8 mouse cellular contexts compared by ENCODE assay signal in the genomic region with DNA sequence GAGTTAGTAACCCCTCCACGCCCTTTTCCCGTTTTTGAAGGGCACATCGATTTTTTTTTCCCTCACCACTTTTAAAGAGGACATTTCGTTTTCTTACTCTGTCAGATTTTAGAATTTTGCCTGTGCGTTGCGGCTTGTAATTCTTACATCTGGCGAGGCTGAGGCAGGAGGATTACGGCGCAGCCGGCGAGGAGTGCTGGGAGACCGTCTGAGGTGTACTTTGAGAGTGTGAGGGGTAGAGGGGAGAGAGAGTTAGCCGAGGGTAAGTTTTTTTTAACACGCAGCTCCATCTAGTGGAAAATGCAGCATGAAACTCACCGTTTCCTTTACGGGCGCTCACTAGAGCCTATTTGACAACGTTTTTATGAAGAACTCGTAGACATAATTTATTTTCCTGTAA. TPM values are rescaled to one million over a fixed set of nuclear protein-coding genes. Genes with fewer than 3 reads are reported as not detected.
DNase-seq lines count a peak whose midpoint lies in the region; ATAC-seq and TF ChIP-seq lines count a peak whose summit lies in the region.

No protein-coding gene starts in this region.

- H3K36me3 ChIP-seq in C2C12 (ENCODE audit: control insufficient read depth, insufficient read depth): no peaks in the 10 kb centered on the region
- H3K36me3 ChIP-seq in embryonic facial prominence, embryonic 15.5 days: peaks cover 28% of the 10 kb centered on the region
- peaks cover 17% of the 10 kb centered on the region for H3K36me3 ChIP-seq in heart, embryonic 10.5 days
- H3K36me3 ChIP-seq in midbrain, postnatal 0 days (ENCODE audit: insufficient read depth, low read length): peaks cover 14% of the 10 kb centered on the region; the same call in 1 of the 2 replicates

- peak; percentile 84 for ATAC-seq in embryonic facial prominence, embryonic 15.5 days (ENCODE audit: insufficient number of reproducible peaks, low FRiP score, low TSS enrichment, low read depth)
- peak; percentile 74 for ATAC-seq in midbrain, postnatal 0 days (ENCODE audit: low FRiP score)

- H3K79me2 ChIP-seq in C2C12 (ENCODE audit: control insufficient read depth, insufficient read depth): no peaks in the 10 kb centered on the region

- peak overlapping the region; percentile 83 for H3ac ChIP-seq in C2C12 (ENCODE audit: control insufficient read depth, insufficient read length, low read depth)

- TF ChIP-seq CTCF in C2C12 (IDR thresholded peaks at IDR 0.05; ENCODE audit: control insufficient read depth, insufficient read depth, insufficient read length): no peak
- TF ChIP-seq CTCF in bone marrow macrophage, adult 2 months (IDR thresholded peaks at IDR 0.05; ENCODE audit: low read depth, low read length): peak; percentile 42; the same call in 1 of the 2 replicates
- TF ChIP-seq CTCF in midbrain, postnatal 0 days (IDR thresholded peaks at IDR 0.05): peak; percentile 76

- H3K27me3 ChIP-seq in C2C12 (ENCODE audit: control insufficient read depth, insufficient read depth, insufficient read length): no peaks in the 10 kb centered on the region
- no peaks in the 10 kb centered on the region for H3K27me3 ChIP-seq in embryonic facial prominence, embryonic 15.5 days
- H3K27me3 ChIP-seq in heart, embryonic 10.5 days (ENCODE audit: insufficient read depth, poor library complexity, severe bottlenecking): no peaks in the 10 kb centered on the region
- no peaks in the 10 kb centered on the region for H3K27me3 ChIP-seq in midbrain, postnatal 0 days (ENCODE audit: insufficient read depth, low read length)

- DNase-seq in heart, embryonic 10.5 days (ENCODE audit: low spot score): peak; percentile 87
- DNase-seq in kidney, adult 9 months: peak; percentile 82
- DNase-seq in liver: peak; percentile 74
- DNase-seq in midbrain, postnatal 0 days (ENCODE audit: low spot score): peak; percentile 83
- peak; percentile 71 to 76 for DNase-seq in spleen, postnatal 10 days (ENCODE audit: low spot score in 2 of 2)

- TF ChIP-seq POLR2A in bone marrow macrophage, adult 2 months (IDR thresholded peaks at IDR 0.05; ENCODE audit: borderline replicate concordance, low read depth, low read length): no peak

- H3K79me3 ChIP-seq in C2C12 (ENCODE audit: low read depth): no peaks in the 10 kb centered on the region

- 2% methylated on average over 19 of the region's 19 CpGs for WGBS in embryonic facial prominence, embryonic 15.5 days
- WGBS in heart, embryonic 10.5 days: 4% methylated on average over 19 of the region's 19 CpGs
- 3% methylated on average over 19 of the region's 19 CpGs for WGBS in midbrain, postnatal 0 days

- H3K4me3 ChIP-seq in C2C12 (ENCODE audit: insufficient read depth, poor library complexity, severe bottlenecking): peak overlapping the region; percentile 55
- peak overlapping the region; percentile 69 for H3K4me3 ChIP-seq in bone marrow macrophage, adult 2 months (ENCODE audit: insufficient read depth, low read length)
- peak overlapping the region; percentile 64 for H3K4me3 ChIP-seq in embryonic facial prominence, embryonic 15.5 days (replicated peaks)
- peak overlapping the region; percentile 80 for H3K4me3 ChIP-seq in heart, embryonic 10.5 days
- H3K4me3 ChIP-seq in midbrain, postnatal 0 days (ENCODE audit: low read depth, low read length): peak overlapping the region; percentile 56

- H3K27ac ChIP-seq in bone marrow macrophage, adult 2 months (ENCODE audit: insufficient read depth, low read depth, low read length): peak overlapping the region; percentile 90
- peak overlapping the region; percentile 94 for H3K27ac ChIP-seq in embryonic facial prominence, embryonic 15.5 days (replicated peaks)
- peak overlapping the region; percentile 96 for H3K27ac ChIP-seq in heart, embryonic 10.5 days
- H3K27ac ChIP-seq in midbrain, postnatal 0 days (ENCODE audit: low read depth, low read length): peak overlapping the region; percentile 88

- H3K4me2 ChIP-seq in embryonic facial prominence, embryonic 15.5 days (replicated peaks): peak overlapping the region; percentile 53
- H3K4me2 ChIP-seq in midbrain, postnatal 0 days (ENCODE audit: low read depth, low read length, poor library complexity, severe bottlenecking): peak overlapping the region; percentile 54

- H3K4me1 ChIP-seq in bone marrow macrophage, adult 2 months (ENCODE audit: control insufficient read depth, insufficient read depth, low read length): no peaks in the 10 kb centered on the region; the same call in 1 of the 2 replicates
- H3K4me1 ChIP-seq in embryonic facial prominence, embryonic 15.5 days: no peaks in the 10 kb centered on the region
- H3K4me1 ChIP-seq in heart, embryonic 10.5 days: peaks cover 3% of the 10 kb centered on the region; the same call in 1 of the 2 replicates
- H3K4me1 ChIP-seq in midbrain, postnatal 0 days (ENCODE audit: insufficient read depth, low read length): no peaks in the 10 kb centered on the region

- H3K9me3 ChIP-seq in embryonic facial prominence, embryonic 15.5 days (replicated peaks): no peaks in the 10 kb centered on the region
- H3K9me3 ChIP-seq in heart, embryonic 10.5 days: no peaks in the 10 kb centered on the region
- no peaks in the 10 kb centered on the region for H3K9me3 ChIP-seq in midbrain, postnatal 0 days (ENCODE audit: low read length)

- H3K9ac ChIP-seq in embryonic facial prominence, embryonic 15.5 days: peak overlapping the region; percentile 56
- H3K9ac ChIP-seq in midbrain, postnatal 0 days (replicated peaks; ENCODE audit: low read length, poor library complexity, severe bottlenecking): peak overlapping the region; percentile 63

TF ChIP-seq in C2C12, 6 proteins besides CTCF, POLR2A, EP300 and RAD21:
- TF ChIP-seq MAX (IDR thresholded peaks at IDR 0.05): no peak
- TF ChIP-seq MYOG (IDR thresholded peaks at IDR 0.05; ENCODE audit: control insufficient read depth, extremely low read depth, insufficient read length): no peak
- TF ChIP-seq FOSL1 (IDR thresholded peaks at IDR 0.05; ENCODE audit: insufficient read depth, low read length, poor library complexity, severe bottlenecking): no peak
- TF ChIP-seq USF1 (IDR thresholded peaks at IDR 0.05; ENCODE audit: low read depth): no peak
- TF ChIP-seq MYOD1 (IDR thresholded peaks at IDR 0.05; ENCODE audit: control insufficient read depth, insufficient read length, low read depth): no peak
- no peak for TF ChIP-seq CEBPB (IDR thresholded peaks at IDR 0.05; ENCODE audit: low read depth)

RNA-seq across cellular contexts. Expression of a gene that starts 0.7 kb away (rescaled TPM):
- 41.0 TPM for polyA plus RNA-seq in C2C12 (2012; fragmentation: generic; extraction: Trizol)
- 55.0 and 57.0 TPM in 2 replicates for polyA plus RNA-seq in bone marrow macrophage, adult 2 months (2012; ENCODE audit: insufficient read depth, insufficient read length, missing spikeins)
- polyA plus RNA-seq in embryonic facial prominence, embryonic 15.5 days (2015; fragmentation: Nextera tagmentation; extraction: Ambion mirVana): 50.3 and 53.0 TPM in 2 replicates
- polyA plus RNA-seq in heart, embryonic 10.5 days (2016; fragmentation: Nextera tagmentation; extraction: Ambion mirVana): 52.3 and 54.2 TPM in 2 replicates
- 7.2 and 8.6 TPM in 2 replicates for total RNA-seq in midbrain, postnatal 0 days (2014; rRNA removed)
- 28.2 and 30.6 TPM in 2 replicates for polyA plus RNA-seq in midbrain, postnatal 0 days (2015; fragmentation: Nextera tagmentation; extraction: Ambion mirVana)

RNA-seq across cellular contexts. Expression of a gene that starts 13.4 kb away (rescaled TPM):
- 34.8 TPM for polyA plus RNA-seq in C2C12 (2012; fragmentation: generic; extraction: Trizol)
- 51.5 and 54.5 TPM in 2 replicates for polyA plus RNA-seq in bone marrow macrophage, adult 2 months (2012; ENCODE audit: insufficient read depth, insufficient read length, missing spikeins)
- 98.3 and 105 TPM in 2 replicates for polyA plus RNA-seq in embryonic facial prominence, embryonic 15.5 days (2015; fragmentation: Nextera tagmentation; extraction: Ambion mirVana)
- polyA plus RNA-seq in heart, embryonic 10.5 days (2016; fragmentation: Nextera tagmentation; extraction: Ambion mirVana): 61.3 and 69.5 TPM in 2 replicates
- total RNA-seq in midbrain, postnatal 0 days (2014; rRNA removed): 93.4 and 108 TPM in 2 replicates
- polyA plus RNA-seq in midbrain, postnatal 0 days (2015; fragmentation: Nextera tagmentation; extraction: Ambion mirVana): 137 and 142 TPM in 2 replicates

RNA-seq across cellular contexts. Expression of a gene that starts 34.9 kb away (rescaled TPM):
- polyA plus RNA-seq in C2C12 (2012; fragmentation: generic; extraction: Trizol): 15.8 TPM
- polyA plus RNA-seq in bone marrow macrophage, adult 2 months (2012; ENCODE audit: insufficient read depth, insufficient read length, missing spikeins): 46.8 and 50.4 TPM in 2 replicates
- 59.5 and 60.3 TPM in 2 replicates for polyA plus RNA-seq in embryonic facial prominence, embryonic 15.5 days (2015; fragmentation: Nextera tagmentation; extraction: Ambion mirVana)
- 61.1 and 61.3 TPM in 2 replicates for polyA plus RNA-seq in heart, embryonic 10.5 days (2016; fragmentation: Nextera tagmentation; extraction: Ambion mirVana)
- total RNA-seq in midbrain, postnatal 0 days (2014; rRNA removed): 164 and 177 TPM in 2 replicates
- polyA plus RNA-seq in midbrain, postnatal 0 days (2015; fragmentation: Nextera tagmentation; extraction: Ambion mirVana): 58.4 and 62.8 TPM in 2 replicates

RNA-seq across cellular contexts. Expression of a gene that starts 56.5 kb away (rescaled TPM):
- 0.05 TPM for polyA plus RNA-seq in C2C12 (2012; fragmentation: generic; extraction: Trizol)
- polyA plus RNA-seq in bone marrow macrophage, adult 2 months (2012; ENCODE audit: insufficient read depth, insufficient read length, missing spikeins): not detected in 2 replicates
- 0.17 TPM in 1 of 2 replicates, not detected in the other for polyA plus RNA-seq in embryonic facial prominence, embryonic 15.5 days (2015; fragmentation: Nextera tagmentation; extraction: Ambion mirVana)
- 0.10 TPM in 1 of 2 replicates, not detected in the other for polyA plus RNA-seq in heart, embryonic 10.5 days (2016; fragmentation: Nextera tagmentation; extraction: Ambion mirVana)
- not detected in 2 replicates for total RNA-seq in midbrain, postnatal 0 days (2014; rRNA removed)
- 0.29 and 0.30 TPM in 2 replicates for polyA plus RNA-seq in midbrain, postnatal 0 days (2015; fragmentation: Nextera tagmentation; extraction: Ambion mirVana)

Comparison
In these comparisons a context has a peak if more than half of its experiments do, and no peak if none do; other contexts are left out.
1. Peak in every context shown above with its lines: DNase-seq, ATAC-seq, H3K4me3 ChIP-seq and H3K27ac ChIP-seq.